Mouse (Mus musculus) right cerebral cortex, adult 18-20 months (tissue): ENCODE measurements around the gene Ankrd28.

Source experiments
- DNase-seq: peaks from one replicate; pipeline ENCODE4 v3.0.0; 2022; ENCODE audit warnings: mixed read lengths

Gene Ankrd28

GRCm38 (mm10) chr14:31664903-31665565 lies 165.4 kb downstream of the Ankrd28 start:
- DNase-seq, result no peak

- no peak for DNase-seq
These were observed 166.2 kb downstream of the Ankrd28 start for GRCm38 (mm10) chr14:31664100-31664902.

- DNase-seq, result no peak
These were observed 166.9 kb downstream of the Ankrd28 start for GRCm38 (mm10) chr14:31663376-31664099.

GRCm38 (mm10) chr14:31662555-31663211 lies 167.8 kb downstream of the Ankrd28 start:
- no peak for DNase-seq

- peak; percentile 93 for DNase-seq
These were observed 168.5 kb downstream of the Ankrd28 start for GRCm38 (mm10) chr14:31661671-31662554.

GRCm38 (mm10) chr14:31660312-31661093 lies 169.9 kb downstream of the Ankrd28 start:
- no peak for DNase-seq

GRCm38 (mm10) chr14:31659501-31660181 lies 170.8 kb downstream of the Ankrd28 start:
- DNase-seq, result no peak

- DNase-seq, result no peak
These were observed 172.2 kb downstream of the Ankrd28 start for GRCm38 (mm10) chr14:31658126-31658680.

- DNase-seq, result peak; percentile 76
These were observed 173.4 kb downstream of the Ankrd28 start for GRCm38 (mm10) chr14:31656857-31657645.

- DNase-seq, result no peak
These were observed 174.1 kb downstream of the Ankrd28 start for GRCm38 (mm10) chr14:31656386-31656785.

- no peak for DNase-seq
These were observed 175.0 kb downstream of the Ankrd28 start for GRCm38 (mm10) chr14:31655406-31655805.

GRCm38 (mm10) chr14:31654816-31655215 lies 175.6 kb downstream of the Ankrd28 start:
- DNase-seq, result no peak

GRCm38 (mm10) chr14:31653101-31653875 lies 177.2 kb downstream of the Ankrd28 start:
- no peak for DNase-seq

- DNase-seq, result no peak
These were observed 177.8 kb downstream of the Ankrd28 start for GRCm38 (mm10) chr14:31652624-31653023.

GRCm38 (mm10) chr14:31652106-31652505 lies 178.3 kb downstream of the Ankrd28 start:
- DNase-seq, result no peak

- no peak for DNase-seq
These were observed 179.2 kb downstream of the Ankrd28 start for GRCm38 (mm10) chr14:31651206-31651605.

GRCm38 (mm10) chr14:31650347-31650746 lies 180.1 kb downstream of the Ankrd28 start:
- no peak for DNase-seq
